Mouse (Mus musculus) gastrocnemius, postnatal 36 days (tissue): ENCODE data around the gene Fam160b1. TPM values are rescaled to one million over a fixed set of nuclear protein-coding genes. Genes with fewer than 3 reads are reported as not detected.

Experiments used
- DNase-seq, 2 experiments: peaks; one replicate each; pipeline ENCODE4 v3.0.0; 2022
- intact Hi-C: fragments of 180-260 bp; cut with DNase I; formaldehyde crosslinking; loops from one replicate; pipeline ENCODE4 v1.15.1; 2025
- long read RNA-seq, 2 experiments: library from polyadenylated mRNA; stranded (forward); transcript quantifications; one replicate each; pipeline ENCODE4 v2.0.0; 2021
- total RNA-seq, 2 experiments: library from RNA; stranded (reverse); gene quantifications; 2 replicates each; pipeline ENCODE4 v1.2.3; 2021

The Fam160b1 gene
- 10 to 100 TPM in 1 of 2 experiments, 1 to 10 TPM in 1; 9.6 to 11.8 TPM for total RNA-seq
- long read RNA-seq, experiment 1, partial matches to known transcripts, result 0 of 6 reads
- long read RNA-seq, experiment 1, other reads (novel, unspliced or antisense), result 6 of 6 reads
- long read RNA-seq, experiment 2, full-length matches to known transcripts, result 1 of 6 reads
- long read RNA-seq, experiment 2, partial matches to known transcripts, result 1 of 6 reads
- long read RNA-seq, experiment 2, other reads (novel, unspliced or antisense), result 4 of 6 reads

- intact Hi-C loops, result no loop called here
- peak; percentile 89 to 92 for DNase-seq
These were observed at the start of gene Fam160b1 for GRCm38 (mm10) chr19:57360341-57361130. Fam160b1 (plus strand) TSS chr19:57360680.

GRCm38 (mm10) chr19:57313226-57313625 is 47.3 kb upstream of the Fam160b1 start:
- no peak for DNase-seq
- intact Hi-C loops, result no loop called here

- DNase-seq, result no peak
- intact Hi-C loops, result no loop called here
These were observed 46.6 kb upstream of the Fam160b1 start for GRCm38 (mm10) chr19:57313891-57314345.

- peak in 1 of 2 experiments; percentile 29 for DNase-seq
- intact Hi-C loops, result no loop called here
These were observed 46.0 kb upstream of the Fam160b1 start, which contains the start of gene Ablim1 for GRCm38 (mm10) chr19:57314346-57315012. Ablim1 (minus strand) TSS chr19:57314919.

GRCm38 (mm10) chr19:57315013-57315565 is 45.4 kb upstream of the Fam160b1 start:
- intact Hi-C loops, result no loop called here

GRCm38 (mm10) chr19:57316597-57316996 is 43.9 kb upstream of the Fam160b1 start:
- intact Hi-C loops, result no loop called here
- no peak for DNase-seq

More at GRCm38 (mm10) chr19:57315013-57315565, 45.4 kb upstream of the Fam160b1 start:
- no peak for DNase-seq

- intact Hi-C loops, result no loop called here
- DNase-seq, result no peak
These were observed 39.7 kb upstream of the Fam160b1 start for GRCm38 (mm10) chr19:57320656-57321382.

GRCm38 (mm10) chr19:57321839-57322238 is 38.6 kb upstream of the Fam160b1 start:
- DNase-seq, result no peak
- intact Hi-C loops, result no loop called here

GRCm38 (mm10) chr19:57322491-57322890 is 38.0 kb upstream of the Fam160b1 start:
- no peak for DNase-seq
- intact Hi-C loops, result no loop called here

- intact Hi-C loops, result no loop called here
These were observed 37.4 kb upstream of the Fam160b1 start for GRCm38 (mm10) chr19:57323087-57323486.

GRCm38 (mm10) chr19:57325748-57326300 is 34.7 kb upstream of the Fam160b1 start:
- DNase-seq, result peak; percentile 32 to 58
- intact Hi-C loops, result loop anchor here (1.0 to 5.0 kb wide), 2 partner anchors 165 to 259 kb away; no protein-coding TSS in a partner anchor

More at GRCm38 (mm10) chr19:57323087-57323486, 37.4 kb upstream of the Fam160b1 start:
- no peak for DNase-seq

GRCm38 (mm10) chr19:57327679-57328078 is 32.8 kb upstream of the Fam160b1 start:
- no peak for DNase-seq
- intact Hi-C loops, result loop anchor here (5.0 kb wide), 1 partner anchor 260 kb away; no protein-coding TSS in a partner anchor

- DNase-seq, result no peak
These were observed 32.2 kb upstream of the Fam160b1 start for GRCm38 (mm10) chr19:57328269-57328668.

GRCm38 (mm10) chr19:57328792-57329191 is 31.7 kb upstream of the Fam160b1 start:
- intact Hi-C loops, result loop anchor here (5.0 kb wide), 1 partner anchor 261 kb away; no protein-coding TSS in a partner anchor
- no peak for DNase-seq

More at GRCm38 (mm10) chr19:57328269-57328668, 32.2 kb upstream of the Fam160b1 start:
- intact Hi-C loops, result loop anchor here (5.0 kb wide), 1 partner anchor 261 kb away; no protein-coding TSS in a partner anchor

- intact Hi-C loops, result no loop called here
These were observed 30.2 kb upstream of the Fam160b1 start for GRCm38 (mm10) chr19:57330309-57330708.

GRCm38 (mm10) chr19:57331237-57331636 is 29.2 kb upstream of the Fam160b1 start:
- intact Hi-C loops, result no loop called here
- DNase-seq, result no peak

More at GRCm38 (mm10) chr19:57330309-57330708, 30.2 kb upstream of the Fam160b1 start:
- no peak for DNase-seq

- intact Hi-C loops, result no loop called here
- no peak for DNase-seq
These were observed 27.1 kb upstream of the Fam160b1 start for GRCm38 (mm10) chr19:57333356-57333755.

- DNase-seq, result no peak
- intact Hi-C loops, result no loop called here
These were observed 25.3 kb upstream of the Fam160b1 start for GRCm38 (mm10) chr19:57335135-57335534.

GRCm38 (mm10) chr19:57339281-57339864 is 21.1 kb upstream of the Fam160b1 start:
- intact Hi-C loops, result no loop called here

More at GRCm38 (mm10) chr19:57339281-57339864, 21.1 kb upstream of the Fam160b1 start:
- DNase-seq, result no peak
